Mouse (Mus musculus): ENCODE measurements around the gene Rhbdd1.

DNA sequence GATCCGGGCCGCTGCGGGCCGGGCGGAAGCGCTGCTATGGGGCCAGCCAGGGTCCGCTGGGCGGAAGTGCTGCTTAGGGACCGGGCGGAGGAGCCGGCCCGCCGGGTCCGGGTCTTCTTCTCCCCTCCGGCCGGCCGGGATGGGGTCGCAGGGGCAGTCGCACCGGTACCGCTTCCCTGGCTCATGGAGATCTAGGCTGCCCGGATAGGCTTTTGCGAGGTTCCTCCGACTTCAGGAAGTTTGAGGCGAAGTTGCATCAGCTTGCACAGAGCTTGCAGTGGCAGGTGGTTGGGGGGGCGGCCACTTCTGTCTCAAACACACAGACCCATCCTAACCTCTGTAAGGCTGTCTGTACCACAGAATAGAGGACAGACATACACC lies 484 bp downstream of the Rhbdd1 start:
- TF ChIP-seq GATA1 (IDR thresholded peaks at IDR 0.05; ENCODE audit: low read length) (no peak), TAL1 (IDR thresholded peaks at IDR 0.05; ENCODE audit: low read length) (no peak)
